Mouse (Mus musculus): Measurements from ENCODE around the gene Noxo1. TPM values are rescaled to one million over a fixed set of nuclear protein-coding genes. Genes with fewer than 3 reads are reported as not detected.

The Noxo1 gene
- polyA plus RNA-seq, 1 experiment: 7.6 TPM

DNA sequence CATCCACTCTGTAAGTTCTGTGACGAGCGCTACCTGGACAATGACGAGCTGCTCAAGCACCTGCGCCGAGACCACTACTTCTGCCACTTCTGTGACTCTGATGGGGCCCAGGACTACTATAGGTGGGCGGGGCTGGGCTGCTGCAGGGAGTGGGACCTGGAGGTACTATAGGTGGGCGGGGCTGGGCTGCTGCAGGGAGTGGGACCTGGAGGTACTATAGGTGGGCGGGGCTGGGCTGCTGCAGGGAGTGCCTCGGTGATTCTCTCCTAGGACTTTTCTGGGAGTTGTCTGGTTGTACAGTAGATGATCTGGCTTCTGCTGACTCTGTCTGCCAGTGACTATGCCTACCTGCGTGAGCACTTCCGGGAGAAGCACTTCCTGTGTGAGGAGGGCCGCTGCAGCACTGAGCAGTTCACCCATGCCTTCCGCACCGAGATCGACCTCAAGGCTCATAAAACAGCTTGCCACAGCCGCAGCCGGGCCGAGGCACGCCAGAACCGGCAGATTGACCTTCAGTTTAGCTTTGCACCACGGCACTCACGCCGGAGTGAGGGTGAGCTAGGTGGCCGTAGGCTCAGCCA, 18.4 kb upstream of the Noxo1 start:
- TF ChIP-seq POLR2A (IDR thresholded peaks at IDR 0.05; ENCODE audit: borderline replicate concordance, extremely low read depth, insufficient read depth, insufficient read length, poor library complexity, severe bottlenecking) (no peak), CTCF (IDR thresholded peaks at IDR 0.05; ENCODE audit: borderline replicate concordance, extremely low read depth, insufficient read depth, insufficient read length) (no peak)
- no peak for DNase-seq (ENCODE audit: low read depth)

GRCm38 (mm10) chr17:24686514-24686913, 9.5 kb upstream of the Noxo1 start:
- DNase-seq (ENCODE audit: low read depth): peak; percentile 25
- TF ChIP-seq POLR2A (IDR thresholded peaks at IDR 0.05; ENCODE audit: borderline replicate concordance, extremely low read depth, insufficient read depth, insufficient read length, poor library complexity, severe bottlenecking): no peak

GRCm38 (mm10) chr17:24687146-24687595, 8.9 kb upstream of the Noxo1 start:
- no peak for TF ChIP-seq POLR2A (IDR thresholded peaks at IDR 0.05; ENCODE audit: borderline replicate concordance, extremely low read depth, insufficient read depth, insufficient read length, poor library complexity, severe bottlenecking)
- no peak for TF ChIP-seq CTCF (IDR thresholded peaks at IDR 0.05; ENCODE audit: borderline replicate concordance, extremely low read depth, insufficient read depth, insufficient read length)
- DNase-seq (ENCODE audit: low read depth): peak; percentile 30

- no peak for DNase-seq (ENCODE audit: low read depth)
Observed at GRCm38 (mm10) chr17:24687599-24687998, 8.4 kb upstream of the Noxo1 start.

DNA sequence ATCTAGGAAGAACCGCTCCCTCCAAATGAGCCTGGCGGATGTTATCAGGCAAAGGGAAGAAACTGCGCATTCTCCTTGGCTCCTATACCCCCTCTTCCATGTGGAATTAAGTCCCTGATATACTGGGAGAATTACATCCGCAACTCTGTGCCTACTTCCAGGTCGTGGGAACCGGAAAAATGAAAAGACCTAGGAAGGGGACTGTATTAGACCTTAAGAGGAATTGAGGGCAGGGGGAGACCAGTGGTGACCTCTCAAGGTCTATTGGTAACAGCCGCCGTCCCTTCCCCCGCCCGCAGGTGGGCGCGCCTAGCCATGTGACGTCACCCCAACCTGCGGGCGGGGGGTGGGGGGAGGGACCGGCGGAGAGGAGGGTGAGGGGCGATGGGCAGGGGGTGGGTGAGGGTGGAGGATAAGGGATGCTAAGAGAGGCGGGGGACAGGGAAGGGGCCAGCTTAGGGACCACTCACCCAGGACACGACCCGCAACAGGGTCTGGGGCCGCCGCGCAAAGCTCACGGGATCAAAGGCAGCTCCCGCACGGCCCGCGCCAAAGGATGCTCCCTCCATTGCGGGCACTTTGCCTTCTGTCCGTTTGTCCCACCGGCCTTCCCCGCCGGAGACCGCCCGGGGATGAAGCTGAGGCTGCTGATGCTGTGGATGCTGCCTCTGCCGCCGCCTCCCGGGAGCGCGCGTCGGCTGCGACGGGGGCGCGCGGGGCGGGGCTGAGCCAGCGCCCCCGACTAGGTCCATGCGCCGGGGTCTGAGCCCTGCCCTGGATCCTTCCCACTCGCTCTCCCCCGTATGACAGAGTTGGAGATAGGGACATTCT, 6.6 kb upstream of the Noxo1 start, which contains the start of gene Syngr3:
TSS of gene Syngr3 (minus strand) at position 705 of the 831 bp plus-strand sequence.
- TF ChIP-seq POLR2A (IDR thresholded peaks at IDR 0.05; ENCODE audit: borderline replicate concordance, extremely low read depth, insufficient read depth, insufficient read length, poor library complexity, severe bottlenecking) (peak; percentile 38), CTCF (IDR thresholded peaks at IDR 0.05; ENCODE audit: borderline replicate concordance, extremely low read depth, insufficient read depth, insufficient read length) (no peak)
- DNase-seq (ENCODE audit: low read depth): peak; percentile 68

More at GRCm38 (mm10) chr17:24687599-24687998, 8.4 kb upstream of the Noxo1 start:
- TF ChIP-seq CTCF (IDR thresholded peaks at IDR 0.05; ENCODE audit: borderline replicate concordance, extremely low read depth, insufficient read depth, insufficient read length): no peak
- TF ChIP-seq POLR2A (IDR thresholded peaks at IDR 0.05; ENCODE audit: borderline replicate concordance, extremely low read depth, insufficient read depth, insufficient read length, poor library complexity, severe bottlenecking): no peak

DNA sequence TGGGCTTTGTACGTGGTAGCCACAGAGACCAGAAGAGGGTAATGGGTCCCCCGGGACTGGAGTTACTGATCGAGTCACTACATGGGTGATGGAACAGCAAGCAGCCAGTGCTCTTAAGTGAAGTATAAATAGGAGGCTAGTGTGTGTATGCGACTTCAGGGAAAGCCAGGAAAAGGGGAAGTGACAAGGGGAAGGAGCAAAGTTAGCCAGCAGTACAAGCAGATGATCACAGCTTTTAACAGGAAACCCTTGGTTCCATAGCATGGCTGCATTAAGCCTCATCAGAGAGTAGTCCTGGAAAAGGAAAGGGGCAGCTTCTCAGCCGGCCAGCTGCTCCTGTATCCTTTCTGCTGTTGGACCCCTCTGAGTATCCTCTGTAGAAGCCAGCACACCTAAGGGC, 3.6 kb upstream of the Noxo1 start:
- no peak for DNase-seq (ENCODE audit: low read depth)
- TF ChIP-seq POLR2A (IDR thresholded peaks at IDR 0.05; ENCODE audit: borderline replicate concordance, extremely low read depth, insufficient read depth, insufficient read length, poor library complexity, severe bottlenecking): no peak
- no peak for TF ChIP-seq CTCF (IDR thresholded peaks at IDR 0.05; ENCODE audit: borderline replicate concordance, extremely low read depth, insufficient read depth, insufficient read length)

DNA sequence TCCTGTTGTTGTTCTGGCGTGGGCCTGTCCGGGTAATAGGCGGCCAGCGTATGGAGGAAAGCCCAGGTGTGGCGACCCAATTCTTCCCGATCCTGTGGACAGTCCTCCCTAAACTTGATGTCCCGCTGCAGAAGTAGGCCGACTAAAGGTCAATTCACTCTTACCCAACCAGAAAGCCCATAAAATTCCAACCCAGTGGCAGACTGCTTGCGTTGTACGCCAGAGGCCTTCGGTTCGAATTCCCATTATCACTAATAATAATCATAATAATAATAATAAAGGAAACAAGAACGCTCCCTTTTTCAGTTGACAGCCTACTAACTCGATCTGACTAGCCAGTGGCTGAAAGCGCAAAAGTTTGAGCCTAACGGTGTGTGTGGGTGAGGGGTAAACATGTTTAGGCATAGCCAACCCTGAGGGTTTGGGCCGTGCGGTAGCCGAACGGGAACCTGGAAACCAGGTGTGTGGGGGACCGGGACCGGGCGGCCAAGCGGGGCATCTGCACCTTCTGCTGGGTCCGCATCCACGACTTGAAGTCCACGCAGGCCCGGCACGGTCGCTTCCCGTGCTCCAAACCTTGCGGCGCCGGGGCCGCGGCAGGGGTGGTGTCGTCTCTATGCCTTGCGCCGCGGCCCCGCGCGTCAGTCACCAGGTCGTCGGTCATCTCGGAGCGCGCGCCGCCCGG, 566 bp upstream of the Noxo1 start:
- no peak for DNase-seq (ENCODE audit: low read depth)
- TF ChIP-seq POLR2A (IDR thresholded peaks at IDR 0.05; ENCODE audit: borderline replicate concordance, extremely low read depth, insufficient read depth, insufficient read length, poor library complexity, severe bottlenecking): no peak
- TF ChIP-seq CTCF (IDR thresholded peaks at IDR 0.05; ENCODE audit: borderline replicate concordance, extremely low read depth, insufficient read depth, insufficient read length): no peak

DNA sequence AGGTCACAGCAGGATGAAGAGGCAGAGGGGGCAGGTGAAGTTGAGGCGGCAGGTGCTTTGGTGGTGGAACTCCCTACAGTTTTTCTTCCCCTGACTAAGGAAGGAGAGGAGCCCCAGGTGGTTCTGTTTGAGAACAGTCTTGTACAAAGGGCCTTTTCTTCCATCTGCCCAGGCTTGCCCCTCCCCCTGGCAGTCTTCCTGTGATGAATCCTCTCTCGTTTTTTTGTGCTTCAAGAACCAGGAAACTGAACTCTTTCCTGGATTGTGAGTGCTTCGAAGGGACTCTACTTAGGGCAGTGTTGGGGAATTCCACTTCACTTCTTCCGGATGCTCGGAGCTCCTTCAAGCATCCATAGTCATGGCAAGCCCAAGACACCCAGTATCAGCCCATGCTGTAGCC, 2.0 kb downstream of the Noxo1 start:
- DNase-seq (ENCODE audit: low read depth): peak; percentile 22
- TF ChIP-seq POLR2A (IDR thresholded peaks at IDR 0.05; ENCODE audit: borderline replicate concordance, extremely low read depth, insufficient read depth, insufficient read length, poor library complexity, severe bottlenecking) (no peak), CTCF (IDR thresholded peaks at IDR 0.05; ENCODE audit: borderline replicate concordance, extremely low read depth, insufficient read depth, insufficient read length) (no peak)

DNA sequence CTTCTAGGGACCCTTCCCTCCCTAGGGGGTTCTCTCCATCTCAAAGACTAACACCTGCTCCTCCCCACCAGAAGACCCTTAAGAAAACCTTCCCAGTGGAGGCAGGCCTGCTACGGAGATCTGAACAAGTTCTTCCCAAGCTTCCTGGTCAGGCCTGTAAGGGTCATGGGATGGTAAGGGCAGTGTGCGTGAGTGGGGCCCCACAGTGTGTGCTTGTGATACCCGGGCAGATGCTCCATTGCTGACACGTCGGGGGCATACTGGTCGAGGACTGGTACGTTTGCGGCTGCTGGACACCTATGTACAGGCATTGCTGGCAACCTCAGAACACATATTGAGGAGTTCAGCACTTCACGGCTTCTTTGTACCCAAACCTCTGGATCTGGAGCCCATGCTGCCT, 2.7 kb downstream of the Noxo1 start:
- DNase-seq (ENCODE audit: low read depth): no peak
- no peak for TF ChIP-seq POLR2A (IDR thresholded peaks at IDR 0.05; ENCODE audit: borderline replicate concordance, extremely low read depth, insufficient read depth, insufficient read length, poor library complexity, severe bottlenecking)
- TF ChIP-seq CTCF (IDR thresholded peaks at IDR 0.05; ENCODE audit: borderline replicate concordance, extremely low read depth, insufficient read depth, insufficient read length): no peak

DNA sequence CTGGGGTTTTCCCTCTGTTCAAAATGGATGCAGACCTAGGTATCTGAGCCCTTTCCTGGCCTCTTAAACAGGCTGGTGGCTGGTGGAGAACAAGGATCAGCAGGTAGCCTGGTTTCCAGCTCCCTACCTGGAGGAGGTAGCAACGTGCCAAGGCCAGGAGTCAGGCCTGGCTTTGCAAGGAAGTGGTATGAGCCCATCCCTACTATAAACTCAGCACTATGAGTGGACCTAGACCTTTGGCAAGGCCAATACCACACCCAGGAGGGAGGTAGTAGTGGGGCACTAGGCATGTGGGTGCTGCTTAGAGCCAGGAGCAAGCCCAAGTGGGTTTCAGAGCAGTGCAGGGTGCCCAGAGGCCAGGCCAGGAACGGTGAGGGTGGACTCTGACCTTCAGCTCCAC, 3.4 kb downstream of the Noxo1 start:
- no peak for DNase-seq (ENCODE audit: low read depth)
- TF ChIP-seq CTCF (IDR thresholded peaks at IDR 0.05; ENCODE audit: borderline replicate concordance, extremely low read depth, insufficient read depth, insufficient read length) (no peak), POLR2A (IDR thresholded peaks at IDR 0.05; ENCODE audit: borderline replicate concordance, extremely low read depth, insufficient read depth, insufficient read length, poor library complexity, severe bottlenecking) (no peak)

DNA sequence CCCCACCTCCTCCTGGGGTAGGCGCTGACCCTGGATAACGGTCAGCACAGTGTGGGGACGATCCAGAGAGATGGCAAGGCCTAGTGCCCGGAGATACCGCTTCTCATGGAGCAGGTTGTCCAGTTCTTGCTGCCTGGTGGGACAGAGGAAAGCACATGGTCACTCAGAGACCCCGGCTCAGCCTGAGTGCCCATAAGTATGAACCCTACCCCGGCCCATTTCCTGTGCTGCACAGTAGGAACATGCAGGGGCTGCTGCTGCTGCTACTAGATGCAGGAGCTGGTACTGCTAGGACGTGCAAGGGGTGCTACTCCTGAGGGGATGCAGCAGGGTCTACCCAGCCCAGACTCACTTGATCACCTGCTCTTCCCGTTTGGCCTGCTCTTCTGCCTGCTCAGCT, 5.2 kb downstream of the Noxo1 start:
- no peak for TF ChIP-seq CTCF (IDR thresholded peaks at IDR 0.05; ENCODE audit: borderline replicate concordance, extremely low read depth, insufficient read depth, insufficient read length)
- no peak for TF ChIP-seq POLR2A (IDR thresholded peaks at IDR 0.05; ENCODE audit: borderline replicate concordance, extremely low read depth, insufficient read depth, insufficient read length, poor library complexity, severe bottlenecking)
- no peak for DNase-seq (ENCODE audit: low read depth)
